Mouse (Mus musculus) myocyte (in vitro differentiated cells): Measurements from ENCODE around the gene Mkrn2os.

ENCODE experiments used
- CEBPB ChIP-seq: IDR thresholded peaks from 2 replicates; pipeline ENCODE4 v1.6.1; 2011; ENCODE audit warnings: mild to moderate bottlenecking, moderate library complexity; ENCODE audit not compliant: poor library complexity, insufficient read depth, severe bottlenecking
- MAX ChIP-seq: IDR thresholded peaks from one replicate; pipeline ENCODE4 v1.6.1; 2011; ENCODE audit warnings: low read depth, mild to moderate bottlenecking, control low read depth
- MYOD1 ChIP-seq, 3 experiments: IDR thresholded peaks; one replicate each; pipeline ENCODE4 v1.6.1; 2011; ENCODE audit warnings: control low read depth in 2 of 3, low read depth in 2 of 3, mild to moderate bottlenecking in 2 of 3, moderate library complexity in 1 of 3; ENCODE audit not compliant: insufficient read length in 2 of 3, control insufficient read depth in 1 of 3
- MYOG ChIP-seq, 3 experiments: IDR thresholded peaks; one replicate each; pipeline ENCODE4 v1.6.1; 2011; ENCODE audit warnings: control low read depth in 2 of 3, low read depth in 2 of 3, mild to moderate bottlenecking in 2 of 3; ENCODE audit not compliant: insufficient read length in 2 of 3, control insufficient read depth in 1 of 3, insufficient read depth in 1 of 3
- POLR2A ChIP-seq: IDR thresholded peaks from one replicate; pipeline ENCODE4 v1.6.1; 2011; ENCODE audit warnings: low read depth, mild to moderate bottlenecking, control low read depth, moderate library complexity; ENCODE audit not compliant: insufficient read length
- POLR2AphosphoS2 ChIP-seq: IDR thresholded peaks from one replicate; pipeline ENCODE4 v1.6.1; 2011; ENCODE audit warnings: low read depth, control low read depth; ENCODE audit not compliant: insufficient read length
- USF1 ChIP-seq: IDR thresholded peaks from one replicate; pipeline ENCODE4 v1.6.1; 2011; ENCODE audit warnings: low read depth, mild to moderate bottlenecking, control low read depth, moderate library complexity

- peak; percentile 84 for TF ChIP-seq POLR2A
- peak; percentile 83 for TF ChIP-seq POLR2AphosphoS2
- no peak for TF ChIP-seq MAX
- TF ChIP-seq MYOD1 (IDR thresholded peaks at IDR 0.05; ENCODE audit: control insufficient read depth in 1 of 3, insufficient read length in 2 of 3, low read depth in 2 of 3), result no peak
- TF ChIP-seq CEBPB, result no peak
- no peak for TF ChIP-seq USF1
- TF ChIP-seq MYOG (IDR thresholded peaks at IDR 0.05; ENCODE audit: control insufficient read depth in 1 of 3, insufficient read depth in 1 of 3, insufficient read length in 2 of 3, low read depth in 2 of 3), result no peak
Observed at GRCm38 (mm10) chr6:115601715-115602523, 9.5 kb upstream of the Mkrn2os start, which contains the start of gene Mkrn2.
